Comparison of ENCODE assay signal across 9 mouse cellular contexts in the genomic region with DNA sequence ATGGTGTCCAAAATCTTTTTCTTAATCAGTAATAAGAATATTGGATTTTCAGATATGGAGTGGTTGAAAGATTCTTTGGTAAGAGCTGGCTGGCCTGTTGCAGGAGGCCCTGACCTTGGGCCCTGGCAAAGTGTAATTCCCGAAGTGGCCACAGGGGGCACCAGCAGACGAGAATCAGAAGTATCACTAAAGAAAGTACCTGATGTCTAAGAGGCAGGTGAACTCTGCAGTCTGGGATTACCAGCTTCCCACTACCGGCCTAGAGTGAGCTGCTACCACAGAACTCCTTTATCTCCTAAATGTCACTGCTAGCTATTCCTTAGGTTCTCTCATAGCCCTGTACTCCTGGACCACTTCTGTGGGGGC. TPM values are rescaled to one million over a fixed set of nuclear protein-coding genes. Genes with fewer than 3 reads are reported as not detected.
DNase-seq lines count a peak whose midpoint lies in the region; ATAC-seq and TF ChIP-seq lines count a peak whose summit lies in the region.
"Had no signal": no experiment of that assay in that cellular context is flagged by ENCODE, and none has a peak within 500 bp of the region (broad histone marks: within the 10 kb centered on the region; RNA-seq: fewer than 3 reads in every experiment).

No protein-coding gene starts in this region.

- H3K27ac ChIP-seq in heart, embryonic 11.5 days (ENCODE audit: low read depth, low read length): no peak overlapping the region

- H3K9me3 ChIP-seq in heart, embryonic 11.5 days (replicated peaks; ENCODE audit: control insufficient read depth, low read length): no peaks in the 10 kb centered on the region
- H3K9me3 ChIP-seq in G1E (replicated peaks): no peaks in the 10 kb centered on the region

- no peak overlapping the region for H3K9ac ChIP-seq in heart, embryonic 11.5 days (ENCODE audit: low read depth, low read length)

- peak; percentile 80 for TF ChIP-seq CTCF in G1E (IDR thresholded peaks at IDR 0.05; ENCODE audit: low read depth, low read length)

- 0 out of 2 replicates have a peak, but pooled peaks cover 3% of the 10 kb centered on the region for H3K36me3 ChIP-seq in heart, embryonic 11.5 days (ENCODE audit: control insufficient read depth, insufficient read depth, low read length)
- peaks cover 39% of the 10 kb centered on the region for H3K36me3 ChIP-seq in G1E (replicated peaks)

- no peak for ATAC-seq in heart, embryonic 11.5 days (replicated peaks; ENCODE audit: insufficient number of reproducible peaks, low FRiP score, low TSS enrichment)
- no peak for ATAC-seq in G1E (ENCODE audit: extremely low read depth, insufficient number of reproducible peaks, low FRiP score, poor library complexity, severe bottlenecking)

- WGBS in heart, embryonic 11.5 days (ENCODE audit: insufficient replicate concordance): 0% methylated on average over 3 of the region's 3 CpGs

- no peaks in the 10 kb centered on the region for H3K27me3 ChIP-seq in heart, embryonic 11.5 days (ENCODE audit: control insufficient read depth, insufficient read depth, low read length)
- no peaks in the 10 kb centered on the region for H3K27me3 ChIP-seq in G1E (ENCODE audit: insufficient read depth, low read length)

- H3K4me1 ChIP-seq in heart, embryonic 11.5 days (ENCODE audit: control insufficient read depth, insufficient read depth, low read length): peaks cover 40% of the 10 kb centered on the region
- H3K4me1 ChIP-seq in G1E (ENCODE audit: insufficient read depth, low read depth, low read length): peaks cover 79% of the 10 kb centered on the region

- H3K4me3 ChIP-seq in heart, embryonic 11.5 days (ENCODE audit: low read depth, low read length): no peak overlapping the region
- no peak overlapping the region for H3K4me3 ChIP-seq in G1E (ENCODE audit: low read depth, low read length)

- peak; percentile 98 for DNase-seq in heart, adult 11 months
- no peak for DNase-seq in G1E (ENCODE audit: low spot score)
- peak; percentile 92 for DNase-seq in cerebellum, adult 8-10 months
- DNase-seq in heart, adult 8-10 months (ENCODE audit: low spot score): peak; percentile 88
- DNase-seq in layer of hippocampus, postnatal 36 days: peak; percentile 72 to 80
- DNase-seq in ovary, postnatal 14 days (ENCODE audit: low spot score): peak; percentile 87
- peak; percentile 75 to 90 for DNase-seq in thymus, postnatal 10 days (ENCODE audit: low spot score in 2 of 2)

- H3K4me2 ChIP-seq in heart, embryonic 11.5 days: no peak overlapping the region

RNA-seq across cellular contexts. Expression of a gene that starts 2.6 kb away (rescaled TPM):
- polyA plus RNA-seq in heart, embryonic 11.5 days (2014; fragmentation: Nextera tagmentation; extraction: Ambion mirVana): 6.2 and 6.3 TPM in 2 replicates
- 55.2 and 55.5 TPM in 2 replicates for total RNA-seq in G1E (2014; fragmentation: Nextera tagmentation)
- 8.9 TPM in 2 replicates for total RNA-seq in G1E (2017)
- polyA plus RNA-seq in G1E (2012): 40.6 TPM in 2 replicates
- total RNA-seq in heart, adult 8-10 months (2022): 10 to 100 TPM; 33.3 to 81.2 (median 48.5) TPM
- 10 to 100 TPM; 78.2 to 92.8 TPM for total RNA-seq in layer of hippocampus, postnatal 36 days (2021)

RNA-seq across cellular contexts. Expression of a gene that starts 4.1 kb away (rescaled TPM):
- polyA plus RNA-seq in heart, embryonic 11.5 days (2014; fragmentation: Nextera tagmentation; extraction: Ambion mirVana): 89.7 and 94.7 TPM in 2 replicates
- 98.4 and 104 TPM in 2 replicates for total RNA-seq in G1E (2014; fragmentation: Nextera tagmentation)
- 4.4 and 5.8 TPM in 2 replicates for total RNA-seq in G1E (2017)
- polyA plus RNA-seq in G1E (2012): 31.8 and 32.8 TPM in 2 replicates
- 10 to 100 TPM; 57.1 to 72.2 (median 68.6) TPM for total RNA-seq in heart, adult 8-10 months (2022)
- 100 to 1,000 TPM; 962 to 984 TPM for total RNA-seq in layer of hippocampus, postnatal 36 days (2021)

RNA-seq across cellular contexts. Expression of a gene that starts 21.8 kb away (rescaled TPM):
- polyA plus RNA-seq in heart, embryonic 11.5 days (2014; fragmentation: Nextera tagmentation; extraction: Ambion mirVana): 26.4 and 28.2 TPM in 2 replicates
- total RNA-seq in G1E (2014; fragmentation: Nextera tagmentation) (28.3 and 38.2 TPM in 2 replicates), G1E (2017) (17.2 and 34.2 TPM in 2 replicates)
- polyA plus RNA-seq in G1E (2012): 70.8 and 77.9 TPM in 2 replicates
- total RNA-seq in heart, adult 8-10 months (2022): 1 to 10 TPM; 6.3 to 8.4 (median 7.5) TPM
- 10 to 100 TPM; 20.8 to 24.0 TPM for total RNA-seq in layer of hippocampus, postnatal 36 days (2021)

RNA-seq across cellular contexts. Expression of a gene that starts 27.8 kb away (rescaled TPM):
- 0.35 and 0.64 TPM in 2 replicates for polyA plus RNA-seq in heart, embryonic 11.5 days (2014; fragmentation: Nextera tagmentation; extraction: Ambion mirVana)
- total RNA-seq in G1E (2014; fragmentation: Nextera tagmentation) (0.53 TPM in 1 of 2 replicates, not detected in the other), G1E (2017) (0.22 TPM in 1 of 2 replicates, not detected in the other)
- 1.2 and 2.0 TPM in 2 replicates for polyA plus RNA-seq in G1E (2012)
- under 1 TPM in 1 of 4 experiments, not detected in 3; 0.12 TPM for total RNA-seq in heart, adult 8-10 months (2022)
- total RNA-seq in layer of hippocampus, postnatal 36 days (2021): 1 to 10 TPM in 1 of 2 experiments, under 1 TPM in 1; 0.68 to 1.1 TPM

RNA-seq across cellular contexts. Expression of a gene that starts 30.0 kb away (rescaled TPM):
- polyA plus RNA-seq in heart, embryonic 11.5 days (2014; fragmentation: Nextera tagmentation; extraction: Ambion mirVana): 0.32 and 0.49 TPM in 2 replicates
- 1.4 TPM in 2 replicates for total RNA-seq in G1E (2014; fragmentation: Nextera tagmentation)
- 0.17 and 0.82 TPM in 2 replicates for total RNA-seq in G1E (2017)
- 0.10 and 0.25 TPM in 2 replicates for polyA plus RNA-seq in G1E (2012)
- total RNA-seq in heart, adult 8-10 months (2022): under 1 TPM; 0.16 to 0.60 (median 0.38) TPM
- total RNA-seq in layer of hippocampus, postnatal 36 days (2021): 1 to 10 TPM in 1 of 2 experiments, under 1 TPM in 1; 0.96 to 1.2 TPM
- polyA plus RNA-seq: liver, embryonic 16.5 days had no signal

Comparison
In these comparisons a context has a peak if more than half of its experiments do, and no peak if none do; other contexts are left out.
1. RNA of a gene that starts 4.1 kb away (total RNA-seq): 962 to 984 TPM in layer of hippocampus, postnatal 36 days; 4.4 to 104 TPM in G1E and 57.1 to 72.2 TPM in heart, adult 8-10 months; every median in the first group is over 4 times any median in the second.